Mouse (Mus musculus) CH12.LX (cell line): ENCODE data around the gene Nhp2. TPM values are rescaled to one million over a fixed set of nuclear protein-coding genes. Genes with fewer than 3 reads are reported as not detected.
"Not testable (repeated sequence)": the region's sequence is repeated elsewhere in the genome, so short reads cannot be mapped to it uniquely, and the experiment has no call there.

Experiments used
- DNase-seq: peaks from one replicate; pipeline ENCODE4 v3.0.0-alpha.2; 2013; ENCODE audit errors: extremely low read depth
- H3K27ac ChIP-seq: 2 replicates; pipeline ENCODE4 v1.5.1; 2012; ENCODE audit warnings: low read depth, mild to moderate bottlenecking, control low read depth, moderate library complexity; ENCODE audit not compliant: insufficient read depth
- H3K27me3 ChIP-seq: replicated peaks from 2 replicates; pipeline ENCODE3; 2012; ENCODE audit warnings: inconsistent platforms
- H3K36me3 ChIP-seq, 2 experiments: replicated peaks in 1 of 2; 2 replicates each; pipeline versions ENCODE3 to v1.6.1; 2012; ENCODE audit warnings: inconsistent platforms in 1 of 2, low read length in 1 of 2, mild to moderate bottlenecking in 1 of 2, mixed read lengths in 1 of 2, moderate library complexity in 1 of 2; ENCODE audit not compliant: control insufficient read depth in 1 of 2, insufficient read depth in 1 of 2
- H3K4me1 ChIP-seq, 2 experiments: 2 replicates each; pipeline ENCODE4 v1.6.1; 2012; ENCODE audit warnings: inconsistent platforms in 1 of 2, moderate library complexity in 1 of 2; ENCODE audit not compliant: insufficient read depth in 2 of 2, control insufficient read depth in 1 of 2
- H3K4me2 ChIP-seq: 2 replicates; pipeline ENCODE4 v1.6.1; 2012; ENCODE audit warnings: low read depth, mild to moderate bottlenecking, control low read depth; ENCODE audit not compliant: poor library complexity, insufficient read depth, severe bottlenecking
- H3K4me3 ChIP-seq, 3 experiments: fragments of 150-350 bp in 1 of 3; sonication (generic) in 1 of 3; replicated peaks in 1 of 3; 2 replicates each; pipeline versions ENCODE3 to v1.5.1; 2011 to 2012; ENCODE audit warnings: low read depth in 2 of 3, low read length in 2 of 3, mild to moderate bottlenecking in 2 of 3, moderate library complexity in 2 of 3, control low read depth in 1 of 3, improper control_type of control experiment in 1 of 3, inconsistent platforms in 1 of 3, mixed read lengths in 1 of 3; ENCODE audit not compliant: poor library complexity in 1 of 3
- H3K79me2 ChIP-seq: replicated peaks from 2 replicates; pipeline ENCODE4 v1.6.1; 2012; ENCODE audit warnings: mild to moderate bottlenecking, moderate library complexity; ENCODE audit not compliant: control insufficient read depth, poor library complexity, insufficient read depth, severe bottlenecking; ENCODE audit errors: extremely low read depth
- H3K9ac ChIP-seq: 2 replicates; pipeline ENCODE4 v1.6.1; 2012; ENCODE audit warnings: low read depth, mild to moderate bottlenecking, control low read depth, moderate library complexity; ENCODE audit not compliant: insufficient read depth
- H3K9me3 ChIP-seq: replicated peaks from 2 replicates; pipeline ENCODE3; 2012; ENCODE audit warnings: low read length, inconsistent platforms, mixed read lengths
- BHLHE40 ChIP-seq: IDR thresholded peaks from 2 replicates; pipeline ENCODE4 v1.6.1; 2011; ENCODE audit warnings: mild to moderate bottlenecking, low read depth, low read length, improper control_type of control experiment
- CHD1 ChIP-seq: IDR thresholded peaks from 2 replicates; pipeline ENCODE4 v1.6.1; 2012; ENCODE audit warnings: low read depth, low read length, improper control_type of control experiment, inconsistent platforms
- CHD2 ChIP-seq: IDR thresholded peaks from 2 replicates; pipeline ENCODE4 v1.6.1; 2011; ENCODE audit warnings: low read length, improper control_type of control experiment
- CTCF ChIP-seq, 2 experiments: IDR thresholded peaks in 1 of 2; conservative IDR thresholded peaks in 1 of 2; 2 replicates each; pipeline ENCODE4 v1.5.1; 2011 to 2012; ENCODE audit warnings: low read depth in 2 of 2, low read length in 2 of 2, improper control_type of control experiment in 1 of 2, inconsistent platforms in 1 of 2, mild to moderate bottlenecking in 1 of 2, moderate library complexity in 1 of 2
- E2F4 ChIP-seq: IDR thresholded peaks from 2 replicates; pipeline ENCODE4 v1.6.1; 2011; ENCODE audit warnings: low read depth, low read length, improper control_type of control experiment; ENCODE audit not compliant: insufficient replicate concordance
- ELF1 ChIP-seq: IDR thresholded peaks from 2 replicates; pipeline ENCODE4 v1.6.1; 2014; ENCODE audit warnings: low read depth, mild to moderate bottlenecking, inconsistent platforms, low read length, improper control_type of control experiment
- EP300 ChIP-seq: IDR thresholded peaks from 2 replicates; pipeline ENCODE4 v1.6.1; 2011; ENCODE audit warnings: low read length, improper control_type of control experiment
- ETS1 ChIP-seq: conservative IDR thresholded peaks from 2 replicates; pipeline ENCODE4 v1.6.1; 2012; ENCODE audit warnings: low read depth, mild to moderate bottlenecking, inconsistent platforms, low read length, improper control_type of control experiment, moderate library complexity
- GABPA ChIP-seq: IDR thresholded peaks from 2 replicates; pipeline ENCODE4 v1.6.1; 2012; ENCODE audit warnings: low read depth, low read length, improper control_type of control experiment, inconsistent platforms; ENCODE audit not compliant: insufficient replicate concordance
- HCFC1 ChIP-seq: IDR thresholded peaks from 2 replicates; pipeline ENCODE4 v1.6.1; 2012; ENCODE audit warnings: low read depth, mild to moderate bottlenecking, inconsistent platforms, low read length, improper control_type of control experiment
- IRF4 ChIP-seq: IDR thresholded peaks from 2 replicates; pipeline ENCODE4 v1.6.1; 2014; ENCODE audit warnings: low read depth, mild to moderate bottlenecking, inconsistent platforms, low read length, improper control_type of control experiment
- JUN ChIP-seq: IDR thresholded peaks from 2 replicates; pipeline ENCODE4 v1.6.1; 2011; ENCODE audit warnings: low read depth, mild to moderate bottlenecking, low read length, improper control_type of control experiment, moderate library complexity; ENCODE audit not compliant: insufficient read depth
- JUND ChIP-seq: conservative IDR thresholded peaks from 2 replicates; pipeline ENCODE4 v1.6.1; 2011; ENCODE audit warnings: low read depth, low read length, improper control_type of control experiment
- KAT2A ChIP-seq: IDR thresholded peaks from 2 replicates; pipeline ENCODE4 v1.6.1; 2012; ENCODE audit warnings: low read length, improper control_type of control experiment, inconsistent platforms; ENCODE audit not compliant: insufficient replicate concordance
- MAFK ChIP-seq: IDR thresholded peaks from 2 replicates; pipeline ENCODE4 v1.6.1; 2011; ENCODE audit warnings: low read length, improper control_type of control experiment; ENCODE audit not compliant: insufficient replicate concordance
- MAX ChIP-seq: IDR thresholded peaks from 2 replicates; pipeline ENCODE4 v1.6.1; 2011; ENCODE audit warnings: low read length, improper control_type of control experiment
- MAZ ChIP-seq: IDR thresholded peaks from 2 replicates; pipeline ENCODE4 v1.6.1; 2012; ENCODE audit warnings: low read depth, mild to moderate bottlenecking, inconsistent platforms, low read length, improper control_type of control experiment, moderate library complexity
- MEF2A ChIP-seq: IDR thresholded peaks from 2 replicates; pipeline ENCODE4 v1.6.1; 2014; ENCODE audit warnings: low read depth, mild to moderate bottlenecking, inconsistent platforms, low read length, improper control_type of control experiment, borderline replicate concordance
- MXI1 ChIP-seq: IDR thresholded peaks from 2 replicates; pipeline ENCODE4 v1.6.1; 2011; ENCODE audit warnings: mild to moderate bottlenecking, low read depth, low read length, improper control_type of control experiment
- MYC ChIP-seq: IDR thresholded peaks from 2 replicates; pipeline ENCODE4 v1.6.1; 2011; ENCODE audit warnings: low read depth, mild to moderate bottlenecking, improper control_type of control experiment, low read length
- NELFE ChIP-seq: IDR thresholded peaks from 2 replicates; pipeline ENCODE4 v1.6.1; 2011; ENCODE audit warnings: low read depth, low read length, improper control_type of control experiment
- NRF1 ChIP-seq: IDR thresholded peaks from 2 replicates; pipeline ENCODE4 v1.6.1; 2014; ENCODE audit warnings: low read depth, mild to moderate bottlenecking, inconsistent platforms, low read length, improper control_type of control experiment, moderate library complexity
- PAX5 ChIP-seq: IDR thresholded peaks from 2 replicates; pipeline ENCODE4 v1.6.1; 2012; ENCODE audit warnings: low read length, inconsistent platforms, mixed read lengths
- POLR2A ChIP-seq: IDR thresholded peaks from 2 replicates; pipeline ENCODE4 v1.6.1; 2011; ENCODE audit warnings: low read depth, mild to moderate bottlenecking, improper control_type of control experiment, low read length
- POLR2AphosphoS2 ChIP-seq: IDR thresholded peaks from 2 replicates; pipeline ENCODE4 v1.6.1; 2011; ENCODE audit warnings: low read depth, low read length, improper control_type of control experiment
- RAD21 ChIP-seq: IDR thresholded peaks from 2 replicates; pipeline ENCODE4 v1.6.1; 2011; ENCODE audit warnings: low read depth, mild to moderate bottlenecking, low read length, improper control_type of control experiment, moderate library complexity
- RCOR1 ChIP-seq: conservative IDR thresholded peaks from 2 replicates; pipeline ENCODE4 v1.6.1; 2012; ENCODE audit warnings: low read depth, mild to moderate bottlenecking, inconsistent platforms, low read length, improper control_type of control experiment
- SIN3A ChIP-seq: IDR thresholded peaks from 2 replicates; pipeline ENCODE4 v1.6.1; 2012; ENCODE audit warnings: low read length, improper control_type of control experiment, inconsistent platforms
- SMC3 ChIP-seq: IDR thresholded peaks from 2 replicates; pipeline ENCODE4 v1.6.1; 2011; ENCODE audit warnings: low read depth, low read length, improper control_type of control experiment
- TBP ChIP-seq: conservative IDR thresholded peaks from 2 replicates; pipeline ENCODE4 v1.6.1; 2011; ENCODE audit warnings: low read depth, low read length, improper control_type of control experiment
- TCF12 ChIP-seq: IDR thresholded peaks from 2 replicates; pipeline ENCODE4 v1.6.1; 2014; ENCODE audit warnings: low read depth, mild to moderate bottlenecking, inconsistent platforms, low read length, improper control_type of control experiment
- UBTF ChIP-seq: IDR thresholded peaks from 2 replicates; pipeline ENCODE4 v1.6.1; 2012; ENCODE audit warnings: low read depth, mild to moderate bottlenecking, inconsistent platforms, low read length, improper control_type of control experiment, moderate library complexity
- USF1 ChIP-seq: IDR thresholded peaks from 2 replicates; pipeline ENCODE4 v1.6.1; 2014; ENCODE audit warnings: low read depth, mild to moderate bottlenecking, inconsistent platforms, low read length, improper control_type of control experiment
- USF2 ChIP-seq: conservative IDR thresholded peaks from 2 replicates; pipeline ENCODE4 v1.6.1; 2011; ENCODE audit warnings: low read depth, low read length, improper control_type of control experiment
- ZC3H11A ChIP-seq: IDR thresholded peaks from 2 replicates; pipeline ENCODE4 v1.6.1; 2012; ENCODE audit warnings: low read depth, mild to moderate bottlenecking, inconsistent platforms, low read length, improper control_type of control experiment
- ZKSCAN1 ChIP-seq: IDR thresholded peaks from 2 replicates; pipeline ENCODE4 v1.6.1; 2012; ENCODE audit warnings: low read depth, inconsistent platforms, low read length, improper control_type of control experiment, borderline replicate concordance
- ZMIZ1 ChIP-seq: IDR thresholded peaks from 2 replicates; pipeline ENCODE4 v1.6.1; 2012; ENCODE audit warnings: low read depth, mild to moderate bottlenecking, inconsistent platforms, low read length, improper control_type of control experiment
- ZNF384 ChIP-seq: IDR thresholded peaks from 2 replicates; pipeline ENCODE4 v1.6.1; 2012; ENCODE audit warnings: low read depth, low read length, improper control_type of control experiment, inconsistent platforms
- dilution Hi-C: fragments of 300-500 bp; cut with MboI; formaldehyde crosslinking; loops from 2 replicates; pipeline ENCODE4 v1.14.3; 2020; ENCODE audit warnings: low sequenced_read_pairs; ENCODE audit not compliant: extremely low pct_unique_long_range_greater_than_20kb, extremely low pct_ligation_motif_present
- in situ Hi-C: fragments of 300-500 bp; cut with MboI; formaldehyde crosslinking; loops from 3 replicates; pipeline ENCODE4 v1.14.3; 2019; ENCODE audit warnings: low sequenced_read_pairs, low pct_ligation_motif_present, low pct_unique_long_range_greater_than_20kb, mixed read lengths
- polyA plus RNA-seq: library from polyadenylated mRNA; unstranded; fragments of >175 nt; gene quantifications from 2 replicates; pipeline ENCODE4 v1.2.1, GENCODE M21; 2012; ENCODE audit warnings: low read depth; ENCODE audit not compliant: insufficient read length
- total RNA-seq, 2 experiments: library from RNA; depleted of rRNA; stranded (reverse); fragments of 300-350 nt in 1 of 2; fragments of >200 nt in 1 of 2; gene quantifications; 2 replicates each; pipeline ENCODE4 v1.2.3; 2012 to 2014

The Nhp2 gene
- total and polyA plus RNA-seq, 3 experiments = 489 to 847 (median 722) TPM

GRCm38 (mm10) chr11:51615601-51616000, 3.9 kb upstream of the Nhp2 start:
- H3K4me1 ChIP-seq = peaks cover 8 to 24% of the 10 kb centered on the region in 2 experiments
- dilution Hi-C loops = no loop called here
- in situ Hi-C loops = loop anchor here (10.0 kb wide), 1 partner anchor 69 kb away; the partner anchor contains the start of gene 0610009B22Rik

DNA sequence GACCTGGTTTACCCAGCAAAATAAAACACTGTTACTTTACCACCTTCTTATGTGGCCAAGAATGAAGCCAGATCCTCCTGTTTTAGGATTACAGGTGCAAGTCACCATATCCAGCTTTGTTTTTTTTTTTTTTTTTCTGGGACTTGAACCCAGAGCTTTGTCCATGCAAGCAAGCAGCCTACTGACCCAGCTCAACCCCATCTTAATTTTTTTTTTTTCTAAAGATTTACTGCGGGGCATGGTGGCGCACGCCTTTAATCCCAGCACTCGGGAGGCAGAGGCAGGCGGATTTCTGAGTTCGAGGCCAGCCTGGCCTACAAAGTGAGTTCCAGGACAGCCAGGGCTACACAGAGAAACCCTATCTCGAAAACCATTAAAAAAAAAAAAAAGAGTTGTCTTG, 3.4 kb upstream of the Nhp2 start:
- H3K27me3 ChIP-seq, DNase-seq, H3K36me3 ChIP-seq, H3K9me3 ChIP-seq, H3K27ac ChIP-seq, dilution Hi-C loops: not testable (repeated sequence)
- in situ Hi-C loops = loop anchor here (10.0 kb wide), 1 partner anchor 69 kb away; the partner anchor contains the start of gene 0610009B22Rik
- Histone ChIP-seq H3K4me3 (peak overlapping the region in 1 of 3 experiments; percentile 55), H3K4me2 (peak overlapping the region; percentile 32), H3K79me2 (peaks cover 15% of the 10 kb centered on the region), H3K9ac (peak overlapping the region; percentile 89; the same call in 1 of the 2 replicates), H3K4me1 (peaks cover 9 to 25% of the 10 kb centered on the region in 2 experiments)

More at GRCm38 (mm10) chr11:51615601-51616000, 3.9 kb upstream of the Nhp2 start:
- peak overlapping the region; percentile 45 to 55 (median 49) for H3K4me3 ChIP-seq
- peak overlapping the region; percentile 48 for H3K4me2 ChIP-seq
- H3K27me3 ChIP-seq = no peaks in the 10 kb centered on the region
- peak overlapping the region; percentile 89 for H3K9ac ChIP-seq
- peaks cover 10% of the 10 kb centered on the region for H3K79me2 ChIP-seq
- TF ChIP-seq TBP (peak; percentile 88), MEF2A (0 out of 2 replicates have a peak, but pooled peaks have one; percentile 66), BHLHE40 (no peak), USF1 (no peak), MYC (no peak; the same call in none of the 2 replicates), CHD1 (no peak), ZNF384 (no peak), SIN3A (peak; percentile 92), MAZ (peak; percentile 42; the same call in 1 of the 2 replicates), GABPA (no peak), E2F4 (no peak), MAX (peak; percentile 70), HCFC1 (peak; percentile 82), ZKSCAN1 (no peak), USF2 (no peak), ETS1 (no peak), JUN (no peak), PAX5 (no peak), CHD2 (no peak), KAT2A (0 out of 2 replicates have a peak, but pooled peaks have one; percentile 51), IRF4 (peak; percentile 56; the same call in 1 of the 2 replicates), SMC3 (no peak), JUND (no peak), RCOR1 (no peak), NRF1 (peak; percentile 36; the same call in 1 of the 2 replicates), TCF12 (peak; percentile 88), POLR2A (peak; percentile 99), RAD21 (no peak), ZMIZ1 (peak; percentile 86; the same call in 1 of the 2 replicates), UBTF (no peak), ELF1 (peak; percentile 98), EP300 (no peak), MXI1 (peak; percentile 80; the same call in 1 of the 2 replicates), CTCF (conservative IDR thresholded peaks at IDR 0.05 in 1 of 2, IDR thresholded peaks at IDR 0.05 in 1 of 2; ENCODE audit: low read depth in 2 of 2, low read length in 2 of 2) (no peak), MAFK (no peak), NELFE (peak; percentile 97), POLR2AphosphoS2 (peak; percentile 79; the same call in 1 of the 2 replicates), ZC3H11A (no peak)
- no peaks in the 10 kb centered on the region for H3K36me3 ChIP-seq
- no peak overlapping the region; the same call in 1 of the 2 replicates for H3K27ac ChIP-seq
- peak; percentile 94 for DNase-seq
- no peaks in the 10 kb centered on the region for H3K9me3 ChIP-seq
